Mouse (Mus musculus) liver, postnatal 0 days (tissue): Measurements from ENCODE around the gene Nt5e. TPM values are rescaled to one million over a fixed set of nuclear protein-coding genes. Genes with fewer than 3 reads are reported as not detected.

Experiments
- ATAC-seq: fragments of 200-750 bp; cut with Nextera tagmentation; 2 replicates; pipeline ENCODE4 v1.8.0; 2017; ENCODE audit warnings: mild to moderate bottlenecking, moderate library complexity
- DNase-seq: peaks from one replicate; pipeline ENCODE4 v3.0.0-alpha.2; 2016
- H3K27ac ChIP-seq: fragments of 300-500 bp; sonication (generic); 2 replicates; pipeline ENCODE4 v1.5.1; 2014; ENCODE audit warnings: antibody characterized with exemption, moderate library complexity, mild to moderate bottlenecking, low read depth
- H3K27me3 ChIP-seq: fragments of 300-500 bp; sonication (generic); 2 replicates; pipeline ENCODE4 v1.6.1; 2014; ENCODE audit warnings: low read length, control low read depth, mixed read lengths; ENCODE audit not compliant: insufficient read depth
- H3K36me3 ChIP-seq: fragments of 300-500 bp; sonication (generic); replicated peaks from 2 replicates; pipeline ENCODE4 v1.6.1; 2014; ENCODE audit warnings: mild to moderate bottlenecking, control low read depth, low read length, moderate library complexity, mixed read lengths; ENCODE audit not compliant: insufficient read depth
- H3K4me1 ChIP-seq: fragments of 300-500 bp; sonication (generic); 2 replicates; pipeline ENCODE4 v1.6.1; 2014; ENCODE audit warnings: antibody characterized with exemption, mild to moderate bottlenecking, control low read depth; ENCODE audit not compliant: insufficient read depth
- H3K4me2 ChIP-seq: fragments of 300-500 bp; sonication (generic); 2 replicates; pipeline ENCODE4 v1.6.1; 2014; ENCODE audit warnings: low read depth, mild to moderate bottlenecking, low read length, moderate library complexity, mixed read lengths
- H3K4me3 ChIP-seq: fragments of 300-500 bp; sonication (generic); 2 replicates; pipeline ENCODE4 v1.5.1; 2014; ENCODE audit warnings: low read depth, low read length
- H3K9ac ChIP-seq: fragments of 300-500 bp; sonication (generic); replicated peaks from 2 replicates; pipeline ENCODE4 v1.6.1; 2014; ENCODE audit warnings: mild to moderate bottlenecking, moderate library complexity
- H3K9me3 ChIP-seq: fragments of 300-500 bp; sonication (generic); 2 replicates; pipeline ENCODE4 v1.6.1; 2016; ENCODE audit warnings: mild to moderate bottlenecking, control low read depth, low read length, mixed read lengths
- CTCF ChIP-seq: sonication (generic); IDR thresholded peaks from 2 replicates; pipeline ENCODE4 v1.5.1; 2016; ENCODE audit warnings: antibody characterized with exemption, low read depth
- EP300 ChIP-seq: IDR thresholded peaks from 2 replicates; pipeline ENCODE4 v1.6.1; 2016; ENCODE audit warnings: antibody characterized with exemption, low read depth, mild to moderate bottlenecking
- WGBS: fragments of 180-500 bp; shearing (Covaris S2); extraction: QIAGEN DNeasy Blood & Tissue Kit; methylation state at CpG from one replicate; pipeline ENCODE4 v1.1.7; 2014; ENCODE audit not compliant: insufficient replicate concordance; 5-methylcytosine and 5-hydroxymethylcytosine counted together
- polyA plus RNA-seq: library from polyadenylated mRNA; unstranded; fragments of >200 nt; fragmentation: Nextera tagmentation; extraction: Ambion mirVana; gene quantifications from 2 replicates; pipeline ENCODE4 v1.2.1, GENCODE M21; 2015

The Nt5e gene
- polyA plus RNA-seq, 1 experiment from 2014 or later, result 18.9 TPM

DNA sequence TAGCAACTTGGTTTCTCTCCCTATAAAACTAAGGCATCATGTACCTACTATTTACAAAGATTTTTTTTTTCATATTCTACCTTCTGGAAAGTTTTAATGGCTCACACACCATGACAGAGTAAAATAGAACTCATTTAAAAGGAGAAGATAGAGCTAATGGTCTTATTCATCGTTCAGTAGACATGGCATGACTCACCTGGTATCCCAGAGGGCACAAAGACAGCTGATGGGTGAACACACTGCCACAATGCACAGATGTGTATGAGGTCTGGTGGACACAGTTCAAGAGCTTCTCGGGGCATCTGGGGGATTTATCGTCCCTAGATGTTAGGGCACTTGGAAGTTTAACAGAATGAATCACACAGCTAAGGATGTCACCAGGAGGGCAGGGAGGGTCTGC lies 13.8 kb downstream of the Nt5e start:
- TF ChIP-seq EP300 (no peak), CTCF (no peak)
- ATAC-seq, result no peak
- no peaks in the 10 kb centered on the region for H3K36me3 ChIP-seq
- H3K9me3 ChIP-seq, result peaks cover 3% of the 10 kb centered on the region; the same call in 1 of the 2 replicates
- no peak overlapping the region for H3K4me2 ChIP-seq
- no peaks in the 10 kb centered on the region for H3K27me3 ChIP-seq
- H3K4me1 ChIP-seq, result 0 out of 2 replicates have a peak, but pooled peaks cover 6% of the 10 kb centered on the region
- no peak overlapping the region for H3K27ac ChIP-seq
- DNase-seq, result no peak
- WGBS, result 71% methylated on average over 3 of the region's 3 CpGs
- H3K4me3 ChIP-seq, result no peak overlapping the region
- no peak overlapping the region for H3K9ac ChIP-seq

GRCm38 (mm10) chr9:88342241-88342640 lies 15.2 kb downstream of the Nt5e start:
- Histone ChIP-seq H3K36me3 (no peaks in the 10 kb centered on the region), H3K27me3 (no peaks in the 10 kb centered on the region), H3K4me1 (peaks cover 12% of the 10 kb centered on the region; the same call in 1 of the 2 replicates), H3K4me2 (no peak overlapping the region), H3K4me3 (no peak overlapping the region), H3K27ac (no peak overlapping the region), H3K9me3 (peaks cover 3% of the 10 kb centered on the region; the same call in 1 of the 2 replicates), H3K9ac (no peak overlapping the region)
- ATAC-seq (no peak), DNase-seq (no peak)
- TF ChIP-seq EP300 (no peak), CTCF (no peak)
- 65% methylated on average over 7 of the region's 7 CpGs for WGBS

DNA sequence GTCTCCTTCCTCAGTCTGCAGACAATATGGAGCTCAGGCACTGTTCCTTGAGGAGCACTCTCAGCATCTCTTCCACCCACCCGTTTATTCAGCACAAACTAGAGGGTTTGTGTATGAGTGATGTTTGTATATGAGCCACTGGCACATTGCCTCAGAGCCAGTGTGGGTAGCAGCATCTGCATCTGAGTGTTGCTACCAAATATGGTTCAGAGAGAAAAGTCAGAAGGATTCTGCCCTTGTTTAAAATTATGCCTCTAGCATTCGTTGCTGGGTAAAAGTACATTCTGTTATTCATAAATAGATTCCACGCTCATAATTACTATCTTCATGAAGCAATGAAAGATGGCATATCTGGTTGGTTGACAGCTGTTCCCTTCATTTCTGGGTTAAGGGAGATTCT lies 15.7 kb downstream of the Nt5e start:
- Histone ChIP-seq H3K9me3 (peaks cover 3% of the 10 kb centered on the region; the same call in 1 of the 2 replicates), H3K27me3 (no peaks in the 10 kb centered on the region), H3K4me2 (no peak overlapping the region), H3K36me3 (no peaks in the 10 kb centered on the region), H3K27ac (no peak overlapping the region), H3K4me3 (no peak overlapping the region), H3K9ac (no peak overlapping the region), H3K4me1 (peaks cover 14% of the 10 kb centered on the region; the same call in 1 of the 2 replicates)
- TF ChIP-seq EP300 (no peak), CTCF (no peak)
- ATAC-seq (no peak), DNase-seq (no peak)
- 75% methylated on average over 3 of the region's 3 CpGs for WGBS

DNA sequence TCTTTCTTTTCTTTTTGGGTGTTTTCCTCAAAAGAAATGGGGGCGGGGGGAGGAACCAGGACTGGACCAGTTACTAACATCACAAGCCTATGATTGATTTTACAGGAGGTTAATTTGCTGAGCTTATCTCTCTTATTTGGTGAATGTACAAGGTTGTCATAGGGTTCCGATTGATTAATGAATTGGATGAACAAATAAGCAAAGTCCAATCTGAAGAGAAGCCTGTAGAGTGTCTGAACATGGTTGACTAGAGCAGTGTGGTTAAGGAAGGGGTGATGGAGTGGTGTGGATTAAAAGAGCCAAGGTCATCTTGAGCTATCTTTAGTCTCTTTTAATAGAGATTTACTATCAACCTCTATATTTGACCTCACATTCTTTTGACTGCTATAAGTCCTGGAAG lies 17.4 kb downstream of the Nt5e start:
- Histone ChIP-seq H3K27me3 (no peaks in the 10 kb centered on the region), H3K4me3 (no peak overlapping the region), H3K27ac (no peak overlapping the region), H3K4me2 (no peak overlapping the region), H3K4me1 (peaks cover 14% of the 10 kb centered on the region; the same call in 1 of the 2 replicates), H3K9ac (no peak overlapping the region), H3K9me3 (peaks cover 3% of the 10 kb centered on the region; the same call in 1 of the 2 replicates), H3K36me3 (no peaks in the 10 kb centered on the region)
- DNase-seq, result no peak
- ATAC-seq, result peak; percentile 91
- 59% methylated on average over 2 of the region's 2 CpGs for WGBS
- TF ChIP-seq EP300 (peak; percentile 11; the same call in 1 of the 2 replicates), CTCF (no peak)

GRCm38 (mm10) chr9:88346857-88347256 lies 19.9 kb downstream of the Nt5e start:
- Histone ChIP-seq H3K9ac (no peak overlapping the region), H3K4me1 (peaks cover 14% of the 10 kb centered on the region), H3K4me3 (no peak overlapping the region), H3K9me3 (peaks cover 3% of the 10 kb centered on the region; the same call in 1 of the 2 replicates), H3K36me3 (no peaks in the 10 kb centered on the region), H3K4me2 (no peak overlapping the region), H3K27me3 (no peaks in the 10 kb centered on the region), H3K27ac (no peak overlapping the region)
- WGBS, result 40% methylated on average over 5 of the region's 5 CpGs
- TF ChIP-seq CTCF (no peak), EP300 (no peak)
- ATAC-seq, result no peak
- DNase-seq, result no peak

GRCm38 (mm10) chr9:88348623-88349022 lies 21.6 kb downstream of the Nt5e start:
- TF ChIP-seq CTCF (no peak), EP300 (no peak)
- H3K27me3 ChIP-seq, result no peaks in the 10 kb centered on the region
- H3K27ac ChIP-seq, result no peak overlapping the region
- no peaks in the 10 kb centered on the region for H3K36me3 ChIP-seq
- ATAC-seq (no peak), DNase-seq (no peak)
- H3K4me2 ChIP-seq, result no peak overlapping the region
- no peak overlapping the region for H3K9ac ChIP-seq
- H3K4me1 ChIP-seq, result peaks cover 8% of the 10 kb centered on the region
- WGBS, result 42% methylated on average over 6 of the region's 6 CpGs
- peaks cover 3% of the 10 kb centered on the region; the same call in 1 of the 2 replicates for H3K9me3 ChIP-seq
- H3K4me3 ChIP-seq, result no peak overlapping the region
